Mouse (Mus musculus) common myeloid progenitor, adult 5-6 weeks (primary cell): ENCODE results near the gene Gm20481. TPM values are rescaled to one million over a fixed set of nuclear protein-coding genes. Genes with fewer than 3 reads are reported as not detected.
"Not testable (repeated sequence)": the region's sequence is repeated elsewhere in the genome, so short reads cannot be mapped to it uniquely, and the experiment has no call there.

Experiments
- ATAC-seq: replicated peaks from 2 replicates; pipeline ENCODE4 v1.8.0; 2016; ENCODE audit warnings: low read depth, mild to moderate bottlenecking, moderate TSS enrichment, inconsistent platforms; ENCODE audit not compliant: poor library complexity, severe bottlenecking
- total RNA-seq: library from RNA; stranded (forward); fragments of 200-1000, 187-1606 nt; gene quantifications from 2 replicates; pipeline ENCODE4 v1.2.3, GENCODE M21; 2017

The Gm20481 gene
- total RNA-seq: not detected in 2 replicates

DNA sequence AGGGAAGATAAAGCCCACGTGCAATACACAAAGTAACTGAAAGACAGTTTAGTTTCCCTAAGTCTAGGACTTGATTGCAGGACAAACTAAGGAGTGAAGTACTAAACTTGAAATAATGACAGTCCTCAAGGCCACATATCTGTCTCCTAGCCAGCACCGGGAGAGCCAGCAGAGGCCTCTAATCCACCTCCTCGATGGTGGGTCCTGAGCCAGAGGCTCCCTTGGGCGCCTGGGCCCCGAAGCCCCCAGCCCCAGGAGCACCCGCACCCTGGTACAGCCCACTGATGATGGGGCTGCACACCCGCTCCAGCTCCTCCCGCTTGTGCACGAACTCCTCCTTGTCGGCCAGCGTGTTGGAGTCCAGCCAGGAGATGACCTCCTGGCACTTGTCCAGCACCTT, at the start of gene Gm20481:
TSS of gene Gm20481 (plus strand) at position 91 of the 400 bp plus-strand sequence.
- not testable (repeated sequence) for ATAC-seq

DNA sequence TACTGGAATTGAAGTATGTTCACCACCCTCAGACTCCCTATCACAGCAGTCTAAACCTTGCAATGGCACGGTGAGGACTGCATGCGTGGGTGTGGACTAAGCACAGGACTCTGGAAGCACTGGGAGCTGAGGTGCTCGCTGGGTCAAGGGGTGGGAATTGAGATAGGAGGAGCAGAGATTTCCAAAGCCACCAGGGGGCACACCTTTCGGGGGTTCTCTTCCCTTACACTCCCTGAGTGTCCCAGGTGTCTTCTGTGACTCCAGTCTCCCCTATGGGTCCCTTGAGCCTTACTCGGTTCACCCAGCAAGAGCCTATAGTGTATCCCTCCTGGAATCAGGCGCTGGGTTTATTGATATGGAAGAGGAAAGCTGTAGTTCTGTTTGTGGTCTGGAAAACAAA, 46.8 kb upstream of the Gm20481 start:
- no peak for ATAC-seq

DNA sequence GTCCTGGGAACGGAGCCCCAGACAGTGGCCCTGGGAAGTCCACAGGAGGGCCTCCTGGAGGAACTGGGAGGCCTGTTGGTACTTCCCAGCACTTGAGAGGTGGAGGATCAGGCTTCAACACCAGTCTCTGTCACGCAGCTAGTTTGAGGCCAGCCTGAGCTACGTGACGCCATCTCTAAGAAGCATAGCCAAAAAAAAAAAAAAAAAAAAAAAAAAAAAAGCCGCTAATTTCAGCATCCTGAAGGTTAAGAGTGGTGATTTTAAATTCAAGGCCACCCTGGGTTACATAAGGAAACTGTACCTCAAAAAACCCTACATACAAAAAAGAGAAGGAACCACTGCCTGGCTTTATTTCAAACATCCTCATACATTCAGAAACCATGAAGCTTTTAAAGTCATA, 45.5 kb upstream of the Gm20481 start:
- no peak for ATAC-seq

DNA sequence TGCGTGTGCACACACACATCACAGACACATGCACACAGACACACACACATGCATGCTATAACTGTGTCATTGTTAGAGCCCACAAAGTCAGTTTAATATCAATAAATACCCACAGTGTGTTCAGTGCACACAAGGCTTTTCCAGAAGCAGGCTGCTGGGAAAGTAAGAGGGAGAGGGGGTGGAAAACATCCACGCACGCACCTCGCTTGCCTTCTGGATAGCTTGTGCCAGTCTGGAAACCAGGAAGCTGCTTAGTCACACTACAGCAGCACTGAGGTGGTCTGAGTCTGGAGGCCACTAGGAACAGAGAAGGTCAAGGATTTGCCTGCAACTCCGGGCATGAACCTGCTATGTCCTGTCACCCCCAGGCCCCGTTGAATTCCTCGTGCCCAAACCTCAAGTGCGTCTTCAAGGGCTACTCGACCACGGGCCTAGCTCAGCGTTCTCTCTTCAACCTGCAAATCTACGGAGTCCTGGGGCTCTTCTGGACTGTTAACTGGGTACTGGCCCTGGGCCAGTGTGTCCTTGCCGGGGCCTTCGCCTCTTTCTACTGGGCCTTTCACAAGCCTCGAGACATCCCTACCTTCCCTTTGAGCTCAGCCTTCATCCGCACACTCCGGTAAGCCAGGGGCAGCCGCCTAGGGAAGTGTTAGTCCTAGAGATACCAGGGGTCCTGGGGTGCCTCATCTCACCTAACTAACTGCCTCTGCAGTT, 42.2 kb upstream of the Gm20481 start:
- no peak for ATAC-seq

DNA sequence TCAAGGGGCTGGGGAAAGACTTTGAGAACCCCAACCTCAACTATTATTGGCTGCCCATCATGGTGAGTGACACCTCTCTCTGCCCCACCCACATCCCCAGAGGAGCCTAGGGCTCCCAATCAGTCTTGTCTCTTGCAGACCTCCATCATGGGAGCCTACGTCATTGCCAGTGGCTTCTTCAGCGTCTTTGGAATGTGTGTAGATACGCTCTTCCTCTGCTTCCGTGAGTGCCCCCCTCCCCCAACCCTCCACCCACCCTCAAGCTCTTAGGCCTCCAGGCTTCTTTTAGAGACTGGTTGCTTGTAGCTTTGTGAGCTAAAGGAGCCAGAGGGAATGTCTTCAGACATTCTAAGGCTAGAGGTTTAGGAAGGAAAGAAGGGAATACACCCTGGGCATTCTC, 40.9 kb upstream of the Gm20481 start:
- no peak for ATAC-seq

DNA sequence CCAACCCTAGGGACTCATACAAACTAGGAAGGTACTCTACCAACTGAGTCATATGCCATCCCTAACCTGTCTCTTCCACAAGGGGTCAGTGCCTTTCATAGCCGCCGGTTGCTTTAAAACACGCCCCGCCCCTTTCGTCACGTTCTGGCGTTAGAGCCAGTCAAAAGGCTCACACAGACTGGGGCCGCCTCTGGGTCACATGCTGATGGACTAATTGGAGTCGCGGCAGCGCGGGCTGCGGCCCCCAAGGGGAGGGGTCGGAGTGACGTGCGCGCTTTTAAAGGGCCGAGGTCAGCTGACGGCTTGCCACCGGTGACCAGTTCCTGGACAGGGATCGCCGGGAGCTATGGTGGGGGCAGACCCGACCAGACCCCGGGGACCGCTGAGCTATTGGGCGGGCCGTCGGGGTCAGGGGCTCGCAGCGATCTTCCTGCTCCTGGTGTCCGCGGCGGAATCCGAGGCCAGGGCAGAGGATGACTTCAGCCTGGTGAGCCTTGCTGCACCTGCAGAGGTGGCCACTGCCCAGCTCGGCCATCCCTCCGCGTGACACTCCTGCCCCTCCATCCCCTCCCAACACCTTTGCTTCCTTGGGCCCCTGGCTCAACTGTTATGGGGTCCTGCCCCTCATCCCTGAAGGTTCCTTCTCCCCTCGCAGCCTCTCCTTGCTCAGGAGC, 38.5 kb upstream of the Gm20481 start, which contains the start of gene Neu1:
TSS of gene Neu1 (plus strand) at position 193 of the 674 bp plus-strand sequence.
- ATAC-seq: peak; percentile 96

DNA sequence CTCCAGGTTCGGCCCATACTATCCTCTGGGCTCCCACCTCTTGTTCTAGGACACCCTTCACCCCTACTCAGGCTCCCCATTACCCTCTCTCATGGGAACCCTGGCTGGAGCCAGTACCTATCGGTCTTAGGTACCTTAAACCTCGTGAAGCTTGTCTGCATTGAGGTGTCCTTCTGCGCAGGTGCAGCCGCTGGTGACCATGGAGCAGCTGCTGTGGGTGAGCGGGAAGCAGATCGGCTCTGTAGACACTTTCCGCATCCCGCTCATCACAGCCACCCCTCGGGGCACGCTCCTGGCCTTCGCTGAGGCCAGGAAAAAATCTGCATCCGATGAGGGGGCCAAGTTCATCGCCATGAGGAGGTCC, 38.0 kb upstream of the Gm20481 start:
- no peak for ATAC-seq

DNA sequence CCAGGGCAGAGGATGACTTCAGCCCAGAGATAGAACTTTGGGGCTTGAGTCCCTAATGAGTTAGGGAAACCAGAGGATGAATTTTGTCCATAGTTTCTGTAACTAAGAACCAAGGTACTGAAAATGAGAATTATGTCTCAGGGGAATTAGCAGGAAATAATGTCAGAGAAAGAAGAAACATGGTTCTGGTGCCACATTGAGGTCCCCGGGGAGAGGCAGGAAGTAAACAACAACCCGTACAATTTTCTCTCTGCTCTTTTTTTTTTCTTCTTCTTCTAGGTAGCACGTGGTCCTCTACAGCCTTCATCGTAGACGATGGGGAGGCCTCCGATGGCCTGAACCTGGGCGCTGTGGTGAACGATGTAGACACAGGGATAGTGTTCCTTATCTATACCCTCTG, 37.4 kb upstream of the Gm20481 start:
- ATAC-seq: no peak

DNA sequence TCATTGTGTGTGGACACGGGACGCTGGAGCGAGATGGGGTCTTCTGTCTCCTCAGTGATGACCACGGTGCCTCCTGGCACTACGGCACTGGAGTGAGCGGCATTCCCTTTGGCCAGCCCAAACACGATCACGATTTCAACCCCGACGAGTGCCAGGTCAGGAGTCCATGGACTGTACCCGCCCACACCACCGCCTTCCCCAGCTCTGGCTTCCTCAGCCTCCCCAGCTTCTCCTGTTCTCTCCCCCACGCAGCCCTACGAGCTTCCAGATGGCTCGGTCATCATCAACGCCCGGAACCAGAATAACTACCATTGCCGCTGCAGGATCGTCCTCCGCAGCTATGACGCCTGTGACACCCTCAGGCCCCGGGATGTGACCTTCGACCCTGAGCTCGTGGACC, 35.7 kb upstream of the Gm20481 start:
- ATAC-seq: no peak

DNA sequence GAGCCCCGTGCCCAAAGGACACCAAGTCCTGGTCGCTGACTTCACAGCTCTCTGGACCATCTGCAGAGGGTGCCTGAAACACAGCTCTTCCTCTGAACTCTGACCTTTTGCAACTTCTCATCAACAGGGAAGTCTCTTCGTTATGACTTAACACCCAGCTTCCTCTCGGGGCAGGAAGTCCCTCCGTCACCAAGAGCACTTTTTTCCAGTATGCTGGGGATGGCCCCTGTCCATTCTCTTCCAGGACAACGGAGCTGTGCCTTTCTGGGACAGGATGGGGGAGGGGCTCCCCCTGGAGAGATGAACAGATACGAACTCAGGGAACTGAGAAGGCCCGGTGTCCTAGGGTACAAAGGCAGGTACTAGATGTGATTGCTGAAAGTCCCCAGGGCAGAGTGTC, 34.9 kb upstream of the Gm20481 start:
- ATAC-seq: no peak

DNA sequence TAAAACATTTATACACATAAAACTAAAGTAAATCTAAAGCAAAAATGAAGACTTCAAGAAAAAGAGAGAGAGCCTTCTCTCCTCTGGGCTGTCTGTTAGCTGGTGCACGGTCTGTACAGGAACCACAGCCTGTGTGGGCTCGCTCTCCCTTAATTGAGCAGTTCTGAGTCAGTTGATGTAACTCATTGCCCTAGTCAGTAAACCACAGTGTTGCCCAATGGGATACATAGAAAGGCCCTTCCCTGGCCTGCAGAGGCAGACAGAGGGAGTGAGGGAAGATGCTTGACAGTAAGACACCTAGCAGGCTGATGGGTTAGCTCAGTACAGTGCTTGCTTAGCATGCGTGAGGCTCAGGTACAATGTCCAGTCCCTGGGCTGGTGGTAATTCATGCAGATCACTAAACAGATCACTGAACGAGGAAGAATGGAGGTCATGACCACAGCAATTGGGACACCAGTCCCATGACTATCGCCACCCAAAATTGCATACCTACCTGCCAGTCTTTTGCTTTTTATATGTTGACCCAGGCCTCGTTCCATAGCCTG, 31.7 kb upstream of the Gm20481 start:
- peak; percentile 24; the same call in 1 of the 2 replicates for ATAC-seq

DNA sequence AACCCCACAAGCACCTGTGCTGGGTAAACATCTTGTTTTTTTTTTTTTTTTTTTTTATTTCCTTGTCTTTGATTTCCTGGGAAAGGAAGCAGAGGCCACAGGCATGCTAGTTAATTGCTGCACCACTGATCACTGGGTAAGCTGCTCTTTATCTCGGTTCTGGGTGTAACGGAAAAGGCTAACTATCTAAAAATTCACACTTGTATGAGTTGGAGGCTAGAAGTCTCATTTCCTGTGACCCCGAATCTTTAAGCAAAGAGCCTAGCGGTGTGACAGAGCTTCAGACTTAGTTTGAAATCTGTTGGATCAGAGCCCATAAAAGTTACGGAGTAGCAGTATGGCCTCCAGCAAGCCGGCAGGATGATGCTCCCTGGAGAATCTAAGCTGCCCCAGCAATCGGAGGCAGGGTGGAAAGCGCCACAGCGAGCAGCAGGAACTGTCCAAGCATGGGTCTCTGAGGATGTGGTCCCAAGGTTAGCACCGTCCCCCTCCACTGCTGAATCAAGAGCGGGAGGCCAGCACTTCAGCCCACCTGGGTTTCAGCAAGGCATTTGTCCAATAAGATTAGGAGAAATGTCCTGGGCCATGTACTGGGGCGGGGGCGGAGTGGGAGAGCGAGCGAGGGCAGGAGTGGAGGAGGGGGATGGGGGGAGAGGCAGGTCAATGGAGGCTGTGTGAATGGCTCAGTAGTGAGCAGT, 28.2 kb upstream of the Gm20481 start:
- ATAC-seq: peak; percentile 63

DNA sequence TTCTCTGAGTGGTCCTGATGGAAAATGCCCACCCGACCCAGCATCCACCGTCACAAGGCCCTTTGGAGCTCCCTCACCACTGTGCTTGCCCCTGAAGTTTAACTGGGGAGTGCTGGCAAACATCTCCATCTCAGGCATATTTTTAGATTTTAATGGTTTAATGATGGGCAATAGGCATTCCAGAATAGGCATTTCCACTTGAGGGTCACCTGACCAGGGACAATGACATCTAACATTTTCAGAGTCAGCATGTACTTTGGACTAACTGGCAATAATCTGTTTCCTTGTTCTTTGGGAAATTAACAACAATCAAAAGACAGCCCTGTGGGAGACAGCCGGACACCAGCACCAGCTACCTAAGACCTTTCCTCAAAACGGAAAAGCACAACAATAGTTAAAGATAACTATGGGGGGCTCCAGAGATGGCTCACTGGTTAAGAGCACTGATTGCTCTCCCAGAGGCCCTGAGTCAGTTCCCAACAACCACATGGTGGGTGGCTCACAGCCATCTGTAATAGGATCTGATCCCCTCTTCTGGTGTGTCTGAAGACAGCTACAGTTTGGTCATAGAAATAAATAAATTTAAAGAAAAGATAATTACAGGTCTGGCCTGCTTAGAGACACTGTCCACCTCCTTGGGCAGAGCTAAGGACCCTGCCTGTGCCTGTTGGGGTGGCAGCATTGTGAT, 26.4 kb upstream of the Gm20481 start:
- no peak for ATAC-seq

DNA sequence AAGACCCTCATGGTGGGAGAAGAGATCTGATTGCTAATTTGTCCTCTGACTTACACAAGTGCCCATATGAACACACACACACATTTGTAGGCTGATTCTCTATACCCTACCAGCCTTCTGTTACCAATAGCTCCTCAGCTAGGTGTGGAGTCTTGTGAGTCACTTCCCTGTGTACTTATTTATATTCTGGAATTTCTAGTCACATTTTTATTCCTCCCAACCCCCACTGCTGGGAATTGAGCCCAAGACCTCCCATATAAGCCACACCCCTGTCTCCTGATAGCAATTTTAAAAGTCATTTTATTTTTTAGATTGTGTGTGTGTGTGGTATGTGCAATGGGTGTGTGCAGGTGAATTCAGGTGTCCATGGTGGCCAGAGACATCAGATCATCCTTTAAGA, 25.4 kb upstream of the Gm20481 start:
- no peak for ATAC-seq

DNA sequence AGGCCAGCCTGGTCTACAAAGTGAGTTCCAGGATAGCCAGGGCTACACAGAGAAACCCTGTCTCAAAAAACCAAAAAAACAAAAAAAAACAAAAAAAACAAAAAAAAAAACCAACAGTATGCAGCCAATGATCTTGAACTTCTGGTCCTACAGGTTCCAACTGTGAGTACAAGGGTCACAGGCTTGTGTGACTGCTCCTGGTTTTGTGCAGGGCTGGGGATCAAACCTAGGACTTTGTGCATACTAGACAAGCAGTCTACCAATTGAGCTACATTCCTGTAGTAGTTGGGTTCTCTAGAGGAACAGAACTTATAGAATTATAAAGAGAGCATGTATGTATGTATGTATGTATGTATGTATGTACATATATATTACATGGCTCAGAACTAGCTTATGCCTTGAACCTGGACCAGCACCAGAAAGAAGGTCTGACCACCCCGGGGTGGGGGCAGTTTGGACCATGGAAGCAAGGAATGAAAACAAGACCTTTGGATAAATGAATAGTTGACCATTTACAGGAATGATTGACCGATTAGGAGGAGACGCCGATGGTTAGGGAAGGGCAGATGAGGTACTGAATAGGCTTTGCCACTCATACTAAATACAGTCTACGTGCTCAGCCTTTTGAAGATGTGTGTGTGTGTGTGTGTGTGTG, 23.1 kb upstream of the Gm20481 start:
- no peak for ATAC-seq

DNA sequence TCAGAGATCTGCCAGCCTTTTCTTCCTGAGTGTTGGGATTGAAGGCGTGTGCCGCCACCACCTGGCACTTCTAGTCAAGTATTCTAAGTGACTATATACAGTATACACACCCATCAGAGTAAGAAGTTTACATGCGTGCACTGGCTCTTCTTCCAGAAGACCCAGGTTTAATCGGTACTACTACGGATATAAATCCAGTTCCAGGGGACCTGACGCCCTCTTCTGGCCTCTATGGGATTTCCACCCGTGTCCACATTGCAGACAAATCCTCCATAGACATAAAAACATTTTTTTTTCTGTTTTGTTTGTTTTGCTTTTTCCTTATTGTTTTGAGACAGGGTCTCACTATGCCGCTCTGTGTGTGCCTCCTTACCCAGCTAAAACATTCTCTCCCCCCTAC, 22.1 kb upstream of the Gm20481 start:
- ATAC-seq: no peak

DNA sequence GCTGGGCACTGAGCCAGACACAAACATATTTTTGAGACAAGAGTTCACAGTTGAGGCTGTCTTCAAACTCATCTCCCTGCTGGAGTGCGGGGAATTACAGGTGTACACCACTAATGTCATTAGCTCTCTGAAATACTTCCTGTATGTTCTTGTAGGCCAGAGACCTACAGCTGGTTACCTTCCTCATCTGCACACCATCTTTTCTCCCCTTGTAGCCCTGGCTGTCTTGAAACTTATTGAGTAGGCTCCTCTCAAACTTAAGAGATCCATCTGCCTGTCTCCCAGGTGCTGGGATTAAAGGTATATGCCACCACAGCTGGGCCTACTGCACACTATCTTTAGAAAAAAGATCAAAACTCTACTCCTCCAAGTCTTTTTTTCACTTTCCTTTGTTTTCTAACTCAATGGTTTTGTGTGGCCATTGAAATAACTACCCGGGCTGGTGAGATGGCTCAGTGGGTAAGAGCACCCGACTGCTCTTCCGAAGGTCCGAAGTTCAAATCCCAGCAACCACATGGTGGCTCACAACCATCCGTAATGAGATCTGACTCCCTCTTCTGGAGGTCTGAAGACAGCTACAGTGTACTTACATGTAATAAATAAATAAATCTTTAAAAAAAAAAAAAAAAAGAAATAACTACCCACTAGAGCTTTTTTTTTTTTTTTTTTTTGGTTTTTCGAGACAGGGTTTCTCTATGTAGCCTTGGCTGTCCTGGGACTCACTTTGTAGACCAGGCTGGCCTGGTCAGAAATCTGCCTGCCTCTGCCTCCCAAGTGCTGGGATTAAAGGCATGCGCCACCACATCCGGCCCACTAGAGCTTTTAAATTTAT, 20.8 kb upstream of the Gm20481 start:
- not testable (repeated sequence) for ATAC-seq

DNA sequence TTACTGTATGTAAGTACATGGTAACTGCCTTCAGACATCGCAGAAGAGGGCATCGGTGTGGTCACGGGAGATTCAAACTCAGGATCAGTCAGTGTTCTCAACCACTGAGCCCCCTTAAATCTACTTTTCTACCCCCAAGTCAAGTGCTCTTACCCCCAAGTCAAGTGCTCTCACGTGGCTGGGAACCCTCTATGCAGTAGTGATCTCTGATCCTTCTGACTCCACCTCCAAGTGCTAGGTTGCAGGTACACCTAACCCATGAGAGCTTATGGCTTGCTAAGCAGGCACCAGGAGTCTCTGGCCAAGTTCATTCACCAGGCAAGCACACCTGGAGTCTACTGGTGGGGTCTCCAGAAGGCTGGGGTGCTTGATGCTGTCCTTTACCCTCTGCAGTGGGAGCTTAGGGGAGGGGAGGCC, 20.2 kb upstream of the Gm20481 start:
- ATAC-seq: no peak
